Mouse (Mus musculus) lung, postnatal 25 days (tissue): ENCODE data around the gene Mvb12b.
A peak's percentile ranks its signal among the peaks of the same experiment; 100 is the strongest.

Experiments used
- DNase-seq: peaks from one replicate; pipeline ENCODE4 v3.0.0; 2022; ENCODE audit warnings: low spot score

Gene Mvb12b

DNA sequence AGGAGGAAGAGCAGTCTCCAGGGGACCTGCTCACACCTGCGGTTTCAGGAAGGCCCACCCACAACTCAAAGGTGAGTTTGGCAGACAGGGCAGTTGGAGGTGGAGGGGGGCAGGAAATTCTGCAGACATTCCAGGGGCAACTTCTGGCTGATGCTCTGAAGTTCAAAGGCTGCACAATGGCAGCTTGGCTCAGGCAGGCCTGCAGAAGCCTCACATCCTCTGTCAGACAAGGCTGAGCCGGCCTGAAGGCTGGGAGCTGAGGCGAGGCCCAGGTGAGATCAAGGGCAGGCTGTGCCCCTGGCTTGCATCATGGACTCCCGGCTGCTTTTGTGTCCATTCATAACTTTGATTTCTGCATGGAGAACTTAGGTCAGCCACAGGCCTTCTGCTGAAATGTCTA lies 41.1 kb downstream of the Mvb12b start:
- no peak for DNase-seq

GRCm38 (mm10) chr2:33843642-33844041 lies 44.1 kb downstream of the Mvb12b start:
- no peak for DNase-seq

- DNase-seq, result peak; percentile 39
These were observed 44.7 kb downstream of the Mvb12b start for GRCm38 (mm10) chr2:33842983-33843577.

GRCm38 (mm10) chr2:33841980-33842379 lies 45.8 kb downstream of the Mvb12b start:
- DNase-seq, result no peak

DNA sequence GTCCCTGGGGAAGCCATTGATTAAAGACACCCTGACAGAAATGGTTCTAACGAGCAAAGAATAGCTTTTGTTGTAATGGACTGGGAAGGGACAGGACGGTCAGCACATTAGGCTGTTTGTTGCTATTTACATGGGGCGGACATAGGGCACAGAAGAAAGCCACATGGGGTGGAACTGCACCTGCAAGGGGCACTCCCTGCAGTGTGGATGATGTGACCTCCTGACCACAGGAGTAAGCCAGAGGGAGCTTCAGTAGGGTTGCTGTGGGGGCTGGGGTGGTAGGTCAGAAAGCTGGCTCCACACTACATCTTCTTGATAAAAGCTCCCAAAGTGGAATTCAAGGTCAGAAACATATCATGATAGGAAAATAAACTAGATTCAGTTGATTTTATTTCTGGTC lies 47.3 kb downstream of the Mvb12b start:
- no peak for DNase-seq

- DNase-seq, result no peak
These were observed 48.5 kb downstream of the Mvb12b start for GRCm38 (mm10) chr2:33839252-33839651.

DNA sequence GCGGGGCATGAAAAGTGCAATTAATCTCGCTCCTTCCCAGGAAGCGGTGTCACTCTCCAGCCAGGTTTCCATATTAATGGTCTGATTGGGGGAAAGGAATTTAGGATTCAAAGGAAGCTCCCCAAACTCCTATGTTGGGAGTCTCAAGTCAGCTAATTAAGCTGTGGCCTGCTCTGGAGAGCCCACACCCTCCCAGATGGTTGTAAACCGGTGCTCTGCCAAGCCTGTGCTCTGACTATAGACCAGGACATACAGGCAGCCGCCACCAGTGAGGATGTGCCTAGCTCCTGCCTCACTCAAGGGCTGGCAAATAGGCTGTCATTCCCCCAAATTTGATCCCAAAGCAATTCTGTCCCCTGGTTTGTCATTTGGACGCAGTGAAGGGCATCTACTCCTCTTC lies 50.4 kb downstream of the Mvb12b start:
- DNase-seq, result no peak

DNA sequence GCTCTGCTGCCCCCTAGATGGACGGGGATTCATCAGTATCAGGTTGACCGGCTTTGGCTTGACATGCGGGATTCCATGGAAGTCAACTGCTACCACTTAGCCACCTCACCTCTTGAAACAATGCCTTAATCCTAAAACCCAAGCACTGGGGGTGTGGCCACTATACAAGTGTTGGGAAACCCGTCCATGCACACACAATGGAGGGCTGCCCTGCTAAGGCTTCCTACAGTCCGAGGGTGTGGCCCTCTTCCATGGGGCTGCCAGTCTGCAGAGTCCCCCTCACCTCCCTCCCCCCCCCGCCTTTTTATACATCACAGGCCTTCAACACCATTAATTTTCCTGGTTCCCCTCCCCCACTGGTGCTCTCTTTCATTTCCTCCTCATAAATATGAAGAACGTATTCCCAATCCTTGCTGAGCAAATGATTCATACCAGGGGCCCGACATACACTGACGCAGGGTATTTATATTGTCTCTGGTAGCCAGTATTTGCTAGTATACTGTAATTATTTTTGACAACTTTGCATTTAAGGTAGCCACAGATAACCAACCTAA lies 51.0 kb downstream of the Mvb12b start:
- no peak for DNase-seq

GRCm38 (mm10) chr2:33835038-33835437 lies 52.7 kb downstream of the Mvb12b start:
- no peak for DNase-seq

- DNase-seq, result no peak
These were observed 53.8 kb downstream of the Mvb12b start for GRCm38 (mm10) chr2:33833902-33834301.

GRCm38 (mm10) chr2:33829870-33830269 lies 57.9 kb downstream of the Mvb12b start:
- DNase-seq, result no peak

DNA sequence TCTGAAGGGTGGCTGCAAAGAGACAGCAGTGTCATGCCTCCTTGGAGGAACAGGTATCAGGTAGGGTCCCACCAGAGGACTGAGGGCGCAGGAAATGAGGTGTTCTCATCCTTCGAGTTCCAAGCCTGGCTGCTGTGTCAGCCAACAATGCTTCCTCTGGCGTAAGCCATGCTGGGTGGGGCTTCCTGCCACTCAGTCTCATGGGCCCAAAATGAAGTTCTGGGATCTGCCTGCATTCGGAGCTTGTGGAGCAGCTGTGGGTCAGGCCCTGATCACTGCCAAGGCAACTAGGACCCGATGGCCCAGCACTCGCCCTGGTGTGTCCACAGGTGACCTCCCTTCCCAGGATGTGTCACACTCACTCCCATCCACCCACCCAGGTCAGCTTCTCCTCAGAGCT lies 61.0 kb downstream of the Mvb12b start:
- DNase-seq, result no peak

DNA sequence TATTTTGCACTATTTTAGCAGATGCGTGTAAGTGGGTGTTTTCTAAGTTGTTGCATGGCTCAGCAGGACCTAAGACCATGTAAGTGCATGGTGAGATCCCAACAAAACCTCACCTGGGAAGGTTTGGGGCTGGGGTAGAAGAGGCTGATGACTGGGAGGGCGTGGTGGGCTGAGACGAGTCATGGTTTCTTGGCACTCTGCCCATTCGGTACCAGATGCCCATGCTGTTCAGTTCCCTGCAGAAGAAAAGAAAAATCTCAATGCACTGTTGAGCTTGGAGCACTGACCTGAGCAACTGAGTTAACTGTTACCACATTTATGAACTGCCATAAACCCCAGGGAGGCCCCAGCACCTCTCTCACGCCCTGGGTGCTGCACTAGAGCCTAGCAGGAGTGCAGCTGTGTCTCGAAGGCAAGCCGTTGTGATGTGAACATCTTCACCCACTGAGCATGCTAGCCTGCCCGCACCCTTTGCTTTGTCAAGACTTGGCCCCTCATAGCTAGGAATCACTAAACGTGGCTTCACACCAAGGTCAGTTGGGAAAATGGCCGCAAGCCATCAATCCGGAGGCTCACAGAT lies 62.7 kb downstream of the Mvb12b start:
- DNase-seq, result no peak

DNA sequence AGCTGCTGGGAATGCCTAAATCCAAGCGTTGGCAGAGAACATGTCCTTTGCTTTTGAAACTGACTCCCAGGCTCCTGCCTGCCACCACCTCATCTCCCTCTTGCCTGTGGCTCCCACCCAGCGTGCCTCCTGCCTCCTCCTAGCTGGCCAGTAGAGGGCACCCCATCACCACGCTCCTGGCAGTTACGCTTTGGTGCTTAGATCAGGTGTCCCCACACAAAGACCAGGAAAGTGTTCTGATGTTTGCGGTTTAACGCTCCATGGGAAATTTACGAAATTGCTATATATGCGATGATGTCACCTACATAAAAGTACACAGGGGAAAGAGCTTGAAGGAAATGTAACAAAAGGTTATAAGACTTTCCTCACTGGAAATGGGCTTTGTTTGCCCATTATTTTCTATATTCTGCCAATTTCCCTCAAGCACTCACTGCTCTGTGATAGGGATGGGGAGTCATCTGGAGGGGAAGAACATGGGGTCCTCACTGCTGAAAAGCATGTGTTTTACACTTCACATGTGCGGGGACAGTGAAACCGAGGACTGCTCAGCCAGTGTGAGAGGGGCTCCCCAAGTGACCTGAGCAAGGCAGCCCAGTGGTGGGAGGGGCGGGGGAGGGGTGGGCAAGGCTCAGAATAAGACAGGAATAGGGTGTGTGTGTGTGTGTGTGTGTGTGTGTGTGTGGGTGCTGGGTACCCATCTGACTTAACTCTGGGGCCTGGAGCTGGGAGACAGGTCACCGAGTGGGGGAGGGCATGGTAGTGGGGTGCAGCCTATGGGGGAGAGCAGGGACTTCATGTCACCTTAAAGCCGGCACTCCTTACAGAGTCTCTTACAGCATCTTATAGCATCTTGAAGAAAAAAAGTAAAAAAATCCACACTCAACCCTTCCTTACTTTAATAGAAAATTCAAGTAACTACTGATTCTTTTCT lies 65.8 kb downstream of the Mvb12b start:
- peak; percentile 84 for DNase-seq

DNA sequence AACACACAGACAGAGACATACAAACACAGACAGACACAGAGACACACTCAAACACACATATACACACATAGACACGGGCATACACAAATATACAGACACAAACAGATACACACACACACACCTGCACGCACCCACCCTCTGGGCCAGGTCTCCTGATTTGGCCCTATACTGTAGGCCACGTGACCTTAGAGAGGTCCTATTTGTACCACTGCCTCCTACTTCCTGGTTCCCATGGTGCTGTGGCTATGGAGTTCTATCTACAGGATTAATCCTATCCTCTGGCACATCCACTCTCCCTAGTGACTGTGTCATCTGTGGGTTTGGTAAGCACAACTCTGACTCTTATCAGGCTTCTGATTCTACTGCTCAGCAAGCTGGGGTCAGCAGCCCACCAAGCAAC lies 67.3 kb downstream of the Mvb12b start:
- no peak for DNase-seq

GRCm38 (mm10) chr2:33820037-33820436 lies 67.7 kb downstream of the Mvb12b start:
- DNase-seq, result no peak

GRCm38 (mm10) chr2:33818385-33818784 lies 69.4 kb downstream of the Mvb12b start:
- no peak for DNase-seq

GRCm38 (mm10) chr2:33817663-33818346 lies 69.9 kb downstream of the Mvb12b start:
- no peak for DNase-seq

GRCm38 (mm10) chr2:33817080-33817479 lies 70.7 kb downstream of the Mvb12b start:
- DNase-seq, result no peak

DNA sequence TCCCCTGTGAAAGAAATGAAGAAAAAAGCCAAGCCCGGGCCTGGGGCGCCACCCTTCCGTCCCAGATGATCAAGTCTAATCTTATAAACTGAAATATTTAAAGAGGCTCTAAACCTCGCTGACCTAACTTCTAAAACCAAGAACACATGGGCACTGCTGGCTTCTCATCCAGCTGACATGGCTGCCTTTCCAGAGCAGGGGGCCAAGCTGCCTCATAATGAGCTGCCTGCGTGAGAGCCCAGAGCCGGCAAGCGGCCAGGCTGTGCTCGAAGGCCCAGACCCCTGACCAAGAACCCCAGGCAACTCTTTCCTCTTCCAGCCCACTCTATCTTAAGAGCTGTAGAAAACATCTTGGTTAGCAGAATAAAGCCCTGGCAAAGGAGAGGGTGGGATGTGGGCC lies 73.2 kb downstream of the Mvb12b start:
- no peak for DNase-seq

DNA sequence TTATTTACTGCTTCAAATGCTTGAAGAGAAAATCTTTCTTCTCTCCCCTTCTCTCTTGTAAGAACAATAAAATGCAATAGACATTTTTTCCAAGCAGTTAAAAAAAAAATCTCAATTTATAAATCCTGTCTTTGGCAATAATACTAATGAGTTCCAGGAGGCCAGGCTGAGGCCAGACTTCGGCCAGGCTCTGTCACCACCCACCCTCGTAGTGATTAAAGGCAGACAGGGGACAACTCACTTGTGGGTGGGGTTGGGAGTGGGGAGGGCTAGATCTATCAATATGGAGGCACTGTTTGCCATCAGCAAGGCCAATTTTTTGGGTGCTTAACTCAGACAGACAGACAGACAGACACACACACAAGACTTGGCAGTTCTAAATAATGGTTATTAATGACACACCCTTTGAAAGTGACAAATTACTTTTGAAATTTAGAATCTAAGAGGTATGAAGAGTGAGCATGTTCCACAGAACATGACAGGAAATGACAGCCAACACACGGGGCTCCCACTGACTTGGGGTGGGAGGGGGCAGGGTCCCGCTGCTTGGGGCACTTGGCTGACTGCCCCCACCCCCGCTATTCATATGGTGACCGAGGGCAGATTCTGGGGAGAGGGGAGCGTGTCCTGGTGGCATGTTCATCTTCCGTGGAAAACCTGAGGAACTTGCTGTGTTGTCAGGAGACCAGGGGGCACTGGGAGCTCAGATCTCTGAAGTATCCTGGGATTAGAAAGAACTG lies 74.1 kb downstream of the Mvb12b start:
- DNase-seq, result no peak

- no peak for DNase-seq
These were observed 74.8 kb downstream of the Mvb12b start for GRCm38 (mm10) chr2:33812980-33813379.
